Mouse (Mus musculus) liver, embryonic 14.5 days (tissue): ENCODE data around the gene Ovca2. TPM values are rescaled to one million over a fixed set of nuclear protein-coding genes. Genes with fewer than 3 reads are reported as not detected.

Experiments used
- ATAC-seq: fragments of 200-750 bp; cut with Nextera tagmentation; 2 replicates; pipeline ENCODE4 v1.8.0; 2017; ENCODE audit warnings: moderate number of reproducible peaks, mild to moderate bottlenecking, moderate library complexity; ENCODE audit not compliant: insufficient read depth
- DNase-seq, 3 experiments: peaks; one replicate each; pipeline ENCODE4 v3.0.0-alpha.2; 2012 to 2013; ENCODE audit warnings: low read depth in 3 of 3, low spot score in 3 of 3
- H3K27ac ChIP-seq: fragments of 300-500 bp; sonication (generic); 2 replicates; pipeline ENCODE4 v1.5.1; 2014; ENCODE audit warnings: moderate library complexity, mild to moderate bottlenecking, control low read depth, inconsistent platforms
- H3K27me3 ChIP-seq: fragments of 300-500 bp; sonication (generic); 2 replicates; pipeline ENCODE4 v1.6.1; 2014; ENCODE audit warnings: mild to moderate bottlenecking, low read length, moderate library complexity; ENCODE audit not compliant: control insufficient read depth, insufficient read depth
- H3K36me3 ChIP-seq: fragments of 300-500 bp; sonication (generic); replicated peaks from 2 replicates; pipeline ENCODE4 v1.6.1; 2014; ENCODE audit warnings: low read depth; ENCODE audit not compliant: control insufficient read depth, insufficient read depth
- H3K4me1 ChIP-seq, 2 experiments: fragments of 200-500 bp in 1 of 2; fragments of 300-500 bp in 1 of 2; sonication (generic) in 1 of 2; replicated peaks; 2 replicates each; pipeline ENCODE4 v1.6.1; 2012 to 2014; ENCODE audit warnings: antibody characterized with exemption in 1 of 2, inconsistent platforms in 1 of 2, low read length in 1 of 2; ENCODE audit not compliant: control insufficient read depth in 2 of 2, insufficient read depth in 2 of 2
- H3K4me2 ChIP-seq: fragments of 300-500 bp; sonication (generic); 2 replicates; pipeline ENCODE4 v1.6.1; 2014; ENCODE audit warnings: low read depth, mild to moderate bottlenecking, control low read depth, moderate library complexity
- H3K4me3 ChIP-seq, 2 experiments: fragments of 200-500 bp in 1 of 2; fragments of 300-500 bp in 1 of 2; sonication (generic) in 1 of 2; 2 replicates each; pipeline ENCODE4 v1.5.1; 2012 to 2014; ENCODE audit warnings: low read depth in 2 of 2, low read length in 2 of 2, mild to moderate bottlenecking in 2 of 2, control low read depth in 1 of 2, inconsistent platforms in 1 of 2, moderate library complexity in 1 of 2; ENCODE audit not compliant: insufficient read depth in 1 of 2
- H3K9ac ChIP-seq: fragments of 300-500 bp; sonication (generic); replicated peaks from 2 replicates; pipeline ENCODE4 v1.6.1; 2014; ENCODE audit warnings: mild to moderate bottlenecking, control low read depth, moderate library complexity
- H3K9me3 ChIP-seq: fragments of 300-500 bp; sonication (generic); 2 replicates; pipeline ENCODE4 v1.6.1; 2016; ENCODE audit warnings: low read length, mixed read lengths; ENCODE audit not compliant: control insufficient read depth
- CTCF ChIP-seq: IDR thresholded peaks from 2 replicates; pipeline ENCODE4 v1.5.1; 2016; ENCODE audit warnings: antibody characterized with exemption, low read depth, control low read depth
- EP300 ChIP-seq: IDR thresholded peaks from 2 replicates; pipeline ENCODE4 v1.6.1; 2016; ENCODE audit warnings: antibody characterized with exemption, low read depth
- WGBS: fragments of 180-500 bp; shearing (Covaris S2); extraction: QIAGEN DNeasy Blood & Tissue Kit; methylation state at CpG from one replicate; pipeline ENCODE4 v1.1.7; 2014; ENCODE audit not compliant: insufficient replicate concordance; 5-methylcytosine and 5-hydroxymethylcytosine counted together
- polyA plus RNA-seq, 2 experiments: library from polyadenylated mRNA; depleted of rRNA in 1 of 2; stranded (reverse) in 1 of 2; unstranded in 1 of 2; fragments of >200 nt; fragmentation: Nextera tagmentation in 1 of 2; extraction: Ambion mirVana in 1 of 2; gene quantifications; 2 replicates each; pipeline versions ENCODE4 v1.2.1 to v1.2.3; 2012 to 2014

The Ovca2 gene
- polyA plus RNA-seq, 2 experiments = 10.5 to 15.3 TPM

DNA sequence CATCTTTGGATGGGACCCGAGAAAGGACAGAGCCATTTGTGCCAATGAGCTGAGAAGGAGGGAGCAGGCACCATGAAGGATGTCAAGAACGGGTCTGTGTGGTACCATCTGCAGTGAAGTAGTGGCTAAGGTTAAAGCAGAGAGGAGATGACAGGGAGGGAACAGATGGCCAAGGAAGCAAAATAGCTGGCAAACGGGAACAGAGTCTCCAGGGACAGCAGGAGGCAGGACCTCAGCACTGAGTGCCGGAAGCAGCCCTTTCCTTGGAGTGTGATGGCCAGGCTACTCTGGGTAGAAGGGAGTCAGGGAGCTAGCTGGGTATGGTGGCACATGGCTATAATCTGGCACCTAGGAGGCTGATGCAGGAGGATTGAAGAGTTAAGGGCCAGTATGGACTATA, 20.2 kb upstream of the Ovca2 start:
- H3K27ac ChIP-seq = no peak overlapping the region
- H3K9ac ChIP-seq = no peak overlapping the region
- DNase-seq (no peak), ATAC-seq (no peak)
- peaks cover 35% of the 10 kb centered on the region for H3K27me3 ChIP-seq
- TF ChIP-seq CTCF (no peak), EP300 (no peak)
- no peak overlapping the region for H3K4me3 ChIP-seq
- no peak overlapping the region for H3K4me2 ChIP-seq
- no peaks in the 10 kb centered on the region for H3K9me3 ChIP-seq
- no peaks in the 10 kb centered on the region for H3K36me3 ChIP-seq
- 0 out of 4 replicates have a peak, but pooled peaks cover 0 to 3% of the 10 kb centered on the region in 2 experiments for H3K4me1 ChIP-seq
- 63% methylated on average over 4 of the region's 4 CpGs for WGBS

DNA sequence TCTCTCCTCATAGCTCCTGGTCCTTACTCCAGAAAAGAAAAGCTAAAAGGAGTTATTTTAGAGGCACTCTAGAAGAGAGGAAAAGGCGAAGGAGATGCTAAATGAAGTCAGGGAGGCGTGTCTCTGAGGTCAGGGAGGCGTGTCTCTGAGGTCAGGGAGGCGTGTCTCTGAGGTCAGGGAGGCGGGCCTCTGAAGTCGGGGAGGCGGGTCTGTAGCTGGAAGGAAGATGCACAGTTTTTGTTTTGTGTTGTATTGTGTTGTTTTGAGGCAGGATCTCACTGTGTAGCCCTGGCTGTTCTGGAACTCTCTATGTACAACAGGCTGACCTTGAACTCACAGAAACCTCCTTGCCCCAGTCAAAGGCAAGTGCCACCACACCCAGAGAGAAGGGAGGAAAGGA, 19.3 kb upstream of the Ovca2 start:
- TF ChIP-seq EP300 (no peak), CTCF (no peak)

DNA sequence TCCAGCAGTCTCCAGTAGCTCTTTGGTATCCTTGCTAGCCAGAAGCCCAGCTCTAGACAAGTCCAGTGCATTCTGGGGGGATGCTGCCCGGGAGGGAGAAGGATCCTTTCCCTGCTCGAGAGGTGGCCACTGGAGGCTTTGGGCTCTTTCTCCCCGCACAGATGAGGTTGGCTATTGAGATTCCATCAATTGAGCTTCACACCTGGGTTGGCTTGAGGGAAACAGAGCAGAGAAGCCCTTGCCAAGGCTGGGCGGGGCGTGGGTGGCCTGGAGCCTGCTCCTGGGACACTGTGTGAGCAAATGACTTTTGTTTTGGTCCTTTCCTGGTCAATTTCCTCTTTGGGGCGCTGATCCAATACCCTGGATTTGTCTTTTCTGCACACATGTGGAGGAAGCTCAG, 17.5 kb upstream of the Ovca2 start:
- H3K27me3 ChIP-seq = peaks cover 52% of the 10 kb centered on the region

More for the DNA sequence above, 19.3 kb upstream of the Ovca2 start:
- ATAC-seq (no peak), DNase-seq (no peak)
- no peaks in the 10 kb centered on the region for H3K9me3 ChIP-seq
- H3K9ac ChIP-seq = no peak overlapping the region
- no peaks in the 10 kb centered on the region for H3K36me3 ChIP-seq
- peaks cover 44% of the 10 kb centered on the region for H3K27me3 ChIP-seq
- 0 out of 4 replicates have a peak, but pooled peaks cover 0 to 3% of the 10 kb centered on the region in 2 experiments for H3K4me1 ChIP-seq
- no peak overlapping the region for H3K4me2 ChIP-seq
- no peak overlapping the region for H3K4me3 ChIP-seq
- WGBS = 21% methylated on average over 7 of the region's 7 CpGs
- no peak overlapping the region for H3K27ac ChIP-seq

DNA sequence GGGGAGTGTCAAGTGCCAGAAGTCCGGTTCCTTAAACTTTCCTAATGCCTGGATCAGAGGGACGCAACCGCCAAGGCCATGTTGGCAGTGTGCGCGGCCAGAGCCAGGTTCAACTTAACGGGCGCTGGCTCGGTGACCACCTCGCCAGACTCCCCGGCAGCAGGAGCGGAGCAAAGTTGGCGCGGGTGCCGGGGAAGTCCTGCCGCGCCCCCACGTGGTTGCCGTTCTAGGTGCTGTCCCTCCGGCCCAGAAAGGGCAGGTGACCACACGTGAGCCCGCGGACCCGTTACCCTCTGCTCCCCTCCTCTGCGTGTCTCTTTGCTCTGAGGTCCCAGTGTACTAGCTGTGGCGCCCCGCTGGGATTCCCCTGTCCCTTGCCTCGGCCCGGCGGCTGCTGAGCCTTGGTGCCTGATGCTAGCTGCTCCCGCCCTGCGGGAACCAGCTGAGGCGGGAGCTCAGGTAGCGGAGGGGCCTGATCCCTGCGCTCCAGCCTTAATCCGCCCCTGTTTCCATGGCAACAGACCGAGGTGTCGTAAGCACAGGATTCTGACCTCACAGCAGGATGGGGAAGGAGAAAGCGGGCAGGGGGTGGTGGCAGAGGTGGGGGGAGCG, 16.3 kb upstream of the Ovca2 start:
- Histone ChIP-seq H3K9ac (no peak overlapping the region), H3K36me3 (no peaks in the 10 kb centered on the region), H3K4me3 (peak overlapping the region; percentile 8 to 37; a peak in 2 of 4 replicates), H3K27me3 (peaks cover 52% of the 10 kb centered on the region), H3K27ac (no peak overlapping the region), H3K9me3 (no peaks in the 10 kb centered on the region), H3K4me2 (peak overlapping the region; percentile 56), H3K4me1 (peaks cover 0 to 8% of the 10 kb centered on the region in 2 experiments; a peak in 2 of 4 replicates)
- WGBS = 1% methylated on average over 39 of the region's 39 CpGs
- ATAC-seq (no peak), DNase-seq (peak in 1 of 3 experiments; percentile 22)
- no peak for TF ChIP-seq EP300
- no peak for TF ChIP-seq CTCF

More for the DNA sequence above, 17.5 kb upstream of the Ovca2 start:
- Histone ChIP-seq H3K4me1 (0 out of 4 replicates have a peak, but pooled peaks cover 0 to 4% of the 10 kb centered on the region in 2 experiments), H3K4me3 (no peak overlapping the region), H3K27ac (no peak overlapping the region), H3K36me3 (no peaks in the 10 kb centered on the region), H3K9me3 (no peaks in the 10 kb centered on the region), H3K9ac (no peak overlapping the region), H3K4me2 (no peak overlapping the region)
- 51% methylated on average over 6 of the region's 6 CpGs for WGBS
- DNase-seq (no peak), ATAC-seq (no peak)
- no peak for TF ChIP-seq EP300

DNA sequence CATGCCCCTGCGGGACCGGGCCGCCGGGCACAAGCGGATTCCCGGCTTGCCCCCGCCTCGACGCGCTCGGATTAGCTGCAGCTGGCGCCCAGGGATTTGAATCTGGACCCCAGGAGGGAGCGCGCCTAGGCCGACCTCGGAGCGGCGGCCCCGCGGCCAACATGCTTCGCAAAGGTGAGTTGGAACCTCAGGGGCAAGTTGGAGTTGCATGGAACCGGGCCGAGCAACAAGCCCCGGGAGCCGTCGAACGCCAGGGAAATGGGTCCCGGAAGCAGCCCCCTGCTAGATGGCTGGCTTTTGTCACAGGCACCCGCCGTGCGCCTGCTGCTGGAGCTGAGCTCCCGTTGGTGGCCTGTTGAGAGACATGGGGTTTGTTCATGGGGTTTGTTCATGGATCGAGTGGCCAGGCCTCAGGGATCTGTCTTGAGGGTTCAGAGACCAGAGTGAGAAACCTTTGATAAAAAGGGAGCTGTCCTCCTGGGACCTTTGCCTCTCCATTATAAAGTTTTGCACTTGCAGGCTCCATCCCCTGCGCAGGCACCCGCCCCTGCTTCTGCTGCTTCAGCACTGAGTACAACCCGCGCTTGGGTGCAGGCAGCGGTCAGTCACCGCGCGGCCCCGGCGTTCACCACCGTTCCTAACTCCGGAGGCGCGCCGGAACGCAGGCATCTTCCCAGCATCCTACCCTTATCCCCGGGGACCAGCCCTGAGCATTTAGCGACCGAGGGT, 15.7 kb upstream of the Ovca2 start:
- Histone ChIP-seq H3K27me3 (peaks cover 52% of the 10 kb centered on the region), H3K4me1 (peaks cover 2 to 12% of the 10 kb centered on the region in 2 experiments; a peak in 3 of 4 replicates), H3K4me2 (peak overlapping the region; percentile 56), H3K27ac (no peak overlapping the region), H3K36me3 (no peaks in the 10 kb centered on the region), H3K9ac (no peak overlapping the region), H3K4me3 (peak overlapping the region; percentile 8 to 59; a peak in 3 of 4 replicates), H3K9me3 (no peaks in the 10 kb centered on the region)
- no peak for ATAC-seq
- under 1% methylated on average over 52 of the region's 52 CpGs for WGBS
- no peak for TF ChIP-seq CTCF
- TF ChIP-seq EP300 = no peak
- DNase-seq = no peak
